Mouse (Mus musculus): ENCODE results near the gene Mucl3. TPM values are rescaled to one million over a fixed set of nuclear protein-coding genes. Genes with fewer than 3 reads are reported as not detected.

The Mucl3 gene
- polyA plus RNA-seq, 1 experiment from 2014 or later, result 0.08 TPM

- Histone ChIP-seq H3K36me3 (no peaks in the 10 kb centered on the region), H3K27ac (no peak overlapping the region), H3K9ac (no peak overlapping the region), H3K4me3 (no peak overlapping the region), H3K4me1 (no peaks in the 10 kb centered on the region), H3K9me3 (no peaks in the 10 kb centered on the region), H3K4me2 (replicated peaks) (no peak overlapping the region), H3K27me3 (no peaks in the 10 kb centered on the region)
- ATAC-seq (ENCODE audit: insufficient number of reproducible peaks, insufficient read depth, low FRiP score, low TSS enrichment), result no peak
- 9% methylated on average over 4 of the region's 4 CpGs for WGBS
Observed at GRCm38 (mm10) chr17:35588387-35588786, 55.1 kb downstream of the Mucl3 start.

- no peaks in the 10 kb centered on the region for H3K9me3 ChIP-seq
- no peak for ATAC-seq (ENCODE audit: insufficient number of reproducible peaks, insufficient read depth, low FRiP score, low TSS enrichment)
- no peak overlapping the region for H3K4me3 ChIP-seq
- no peaks in the 10 kb centered on the region for H3K27me3 ChIP-seq
- no peak overlapping the region for H3K27ac ChIP-seq
- H3K4me2 ChIP-seq (replicated peaks), result no peak overlapping the region
- no peaks in the 10 kb centered on the region for H3K4me1 ChIP-seq
- H3K9ac ChIP-seq, result no peak overlapping the region
- no peaks in the 10 kb centered on the region for H3K36me3 ChIP-seq
- WGBS, result 83% methylated on average over 1 of the region's 1 CpGs
Observed at GRCm38 (mm10) chr17:35587291-35587690, 56.2 kb downstream of the Mucl3 start.

Other genes with a start within 250 kb of the Mucl3 start
- gene H2-Q6, start 218.8 kb downstream of the Mucl3 start, polyA plus RNA-seq (2016; fragmentation: Nextera tagmentation; extraction: Ambion mirVana), result 0.33 and 0.98 TPM in 2 replicates
- 4.6 and 5.9 TPM in 2 replicates for gene H2-Q7, start 204.5 kb downstream of the Mucl3 start, polyA plus RNA-seq (2016; fragmentation: Nextera tagmentation; extraction: Ambion mirVana)
- 0.11 and 0.17 TPM in 2 replicates for gene H2-Q10, start 173.6 kb downstream of the Mucl3 start, polyA plus RNA-seq (2016; fragmentation: Nextera tagmentation; extraction: Ambion mirVana)
- gene Pou5f1, start 137.7 kb downstream of the Mucl3 start, polyA plus RNA-seq (2016; fragmentation: Nextera tagmentation; extraction: Ambion mirVana), result not detected in 2 replicates
- gene Tcf19, start 126.9 kb downstream of the Mucl3 start, polyA plus RNA-seq (2016; fragmentation: Nextera tagmentation; extraction: Ambion mirVana), result 56.8 and 61.1 TPM in 2 replicates
- 26.1 and 30.8 TPM in 2 replicates for gene Cchcr1, start 126.6 kb downstream of the Mucl3 start, polyA plus RNA-seq (2016; fragmentation: Nextera tagmentation; extraction: Ambion mirVana)
- 1.3 and 1.6 TPM in 2 replicates for gene Psors1c2, start 110.5 kb downstream of the Mucl3 start, polyA plus RNA-seq (2016; fragmentation: Nextera tagmentation; extraction: Ambion mirVana)
- 0.08 TPM in 2 replicates for gene Cdsn, start 91.6 kb downstream of the Mucl3 start, polyA plus RNA-seq (2016; fragmentation: Nextera tagmentation; extraction: Ambion mirVana)
- not detected in 2 replicates for gene 2300002M23Rik, start 76.2 kb downstream of the Mucl3 start, polyA plus RNA-seq (2016; fragmentation: Nextera tagmentation; extraction: Ambion mirVana)
- not detected in 2 replicates for gene Sfta2, start 42.1 kb downstream of the Mucl3 start, polyA plus RNA-seq (2016; fragmentation: Nextera tagmentation; extraction: Ambion mirVana)
- not detected in 2 replicates for gene Gm9573, start 17.1 kb downstream of the Mucl3 start, polyA plus RNA-seq (2016; fragmentation: Nextera tagmentation; extraction: Ambion mirVana)
- 18.5 and 23.6 TPM in 2 replicates for gene Vars2, start 23.9 kb upstream of the Mucl3 start, polyA plus RNA-seq (2016; fragmentation: Nextera tagmentation; extraction: Ambion mirVana)
- 48.6 and 51.5 TPM in 2 replicates for gene Gtf2h4, start 30.0 kb upstream of the Mucl3 start, polyA plus RNA-seq (2016; fragmentation: Nextera tagmentation; extraction: Ambion mirVana)
- gene Ddr1, start 60.9 kb upstream of the Mucl3 start, polyA plus RNA-seq (2016; fragmentation: Nextera tagmentation; extraction: Ambion mirVana), result 62.6 and 63.0 TPM in 2 replicates
- 6.9 and 8.9 TPM in 2 replicates for gene Ier3, start 178.0 kb upstream of the Mucl3 start, polyA plus RNA-seq (2016; fragmentation: Nextera tagmentation; extraction: Ambion mirVana)
- 50.7 and 60.3 TPM in 2 replicates for gene Flot1, start 179.5 kb upstream of the Mucl3 start, polyA plus RNA-seq (2016; fragmentation: Nextera tagmentation; extraction: Ambion mirVana)
- gene Tubb5, start 194.6 kb upstream of the Mucl3 start, polyA plus RNA-seq (2016; fragmentation: Nextera tagmentation; extraction: Ambion mirVana), result 1,266 and 1,271 TPM in 2 replicates
- gene Mdc1, start 197.8 kb upstream of the Mucl3 start, polyA plus RNA-seq (2016; fragmentation: Nextera tagmentation; extraction: Ambion mirVana), result 15.1 and 21.3 TPM in 2 replicates
- 39.9 and 43.9 TPM in 2 replicates for gene Nrm, start 217.6 kb upstream of the Mucl3 start, polyA plus RNA-seq (2016; fragmentation: Nextera tagmentation; extraction: Ambion mirVana)
- 26.1 and 28.9 TPM in 2 replicates for gene Ppp1r18, start 221.9 kb upstream of the Mucl3 start, polyA plus RNA-seq (2016; fragmentation: Nextera tagmentation; extraction: Ambion mirVana)
- gene Dhx16, start 236.1 kb upstream of the Mucl3 start, polyA plus RNA-seq (2016; fragmentation: Nextera tagmentation; extraction: Ambion mirVana), result 47.8 and 52.8 TPM in 2 replicates

Measured in embryonic facial prominence, embryonic 12.5 days (tissue).